Mouse (Mus musculus): ENCODE results near the gene Arntl2.

DNA sequence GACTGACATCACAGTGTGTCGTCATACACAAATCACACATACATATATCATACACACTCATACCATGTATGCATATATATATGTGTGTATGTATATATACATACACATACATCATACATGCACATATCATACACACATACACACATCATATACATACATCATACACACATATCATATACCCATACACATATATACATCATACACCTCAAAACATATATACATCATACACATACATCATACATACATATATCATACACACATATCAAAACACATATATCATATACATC, 29.6 kb downstream of the Arntl2 start:
- TF ChIP-seq CTCF (IDR thresholded peaks at IDR 0.05; ENCODE audit: low read depth) (no peak), EP300 (optimal IDR thresholded peaks at IDR 0.05) (no peak)
